Comparison of ENCODE assay signal across 7 mouse cellular contexts in genomic region chr7:27195681-27196611, GRCm38 (mm10). TPM values are rescaled to one million over a fixed set of nuclear protein-coding genes. Genes with fewer than 3 reads are reported as not detected.
DNase-seq lines count a peak whose midpoint lies in the region; ATAC-seq lines count a peak whose summit lies in the region.

TSS of gene BC024978 (plus strand) at chr7:27195781.
TSS of gene Snrpa (minus strand) at chr7:27196271.

- no peaks in the 10 kb centered on the region for H3K27me3 ChIP-seq in intestine, embryonic 15.5 days (replicated peaks)
- H3K27me3 ChIP-seq in midbrain, embryonic 10.5 days (ENCODE audit: low read depth, poor library complexity, severe bottlenecking) = no peaks in the 10 kb centered on the region

- peak within 1 kb of the TSS; percentile 80 for H3K4me2 ChIP-seq in intestine, embryonic 15.5 days (replicated peaks)

- H3K9ac ChIP-seq in intestine, embryonic 15.5 days = peak within 1 kb of the TSS; percentile 91

- peaks cover 25% of the 10 kb centered on the region for H3K36me3 ChIP-seq in intestine, embryonic 15.5 days
- peaks cover 56% of the 10 kb centered on the region for H3K36me3 ChIP-seq in midbrain, embryonic 10.5 days

- ATAC-seq in intestine, embryonic 15.5 days = peak; percentile 99

- peak; percentile 98 for DNase-seq in adrenal gland, adult 2 months
- DNase-seq in embryo, embryonic 11.5 days (ENCODE audit: low read depth, low spot score) = peak; percentile 97
- peak; percentile 88 to 94 for DNase-seq in gastrocnemius, postnatal 36 days
- peak; percentile 97 to 100 for DNase-seq in left cerebral cortex, postnatal 25 days (ENCODE audit: low spot score in 2 of 2)
- peak; percentile 96 for DNase-seq in midbrain, embryonic 10.5 days (ENCODE audit: low spot score)
- DNase-seq in right cerebral cortex, postnatal 4 days = peak; percentile 91

- H3K27ac ChIP-seq in intestine, embryonic 15.5 days = peak within 1 kb of the TSS; percentile 100
- peak within 1 kb of the TSS; percentile 94 for H3K27ac ChIP-seq in midbrain, embryonic 10.5 days (replicated peaks)

- intact Hi-C loops in gastrocnemius, postnatal 36 days (cut with DNase I) = no loop called here
- intact Hi-C loops in left cerebral cortex, postnatal 25 days (cut with DNase I) = loop anchor here (2.0 to 5.0 kb wide), 3 partner anchors 17 to 61 kb away; partner anchors contain the start of genes Itpkc, Numbl and Rab4b

- H3K9me3 ChIP-seq in intestine, embryonic 15.5 days = no peaks in the 10 kb centered on the region
- H3K9me3 ChIP-seq in midbrain, embryonic 10.5 days (replicated peaks) = no peaks in the 10 kb centered on the region

- under 1% methylated on average over 64 of the region's 64 CpGs for WGBS in intestine, embryonic 15.5 days
- WGBS in midbrain, embryonic 10.5 days = under 1% methylated on average over 64 of the region's 64 CpGs

- peak within 1 kb of the TSS; percentile 80 for H3K4me3 ChIP-seq in intestine, embryonic 15.5 days (replicated peaks)
- peak within 1 kb of the TSS; percentile 73 for H3K4me3 ChIP-seq in midbrain, embryonic 10.5 days

- peaks cover 13% of the 10 kb centered on the region for H3K4me1 ChIP-seq in intestine, embryonic 15.5 days (replicated peaks)
- peaks cover 25% of the 10 kb centered on the region for H3K4me1 ChIP-seq in midbrain, embryonic 10.5 days

RNA-seq across cellular contexts. Expression of gene BC024978, which starts in this region (rescaled TPM):
- 10 to 100 TPM; 21.6 to 24.9 TPM for total RNA-seq in adrenal gland, adult 2 months (2021)
- 24.9 and 25.2 TPM in 2 replicates for polyA plus RNA-seq in adrenal gland, adult 2 months (2012; rRNA removed)
- total RNA-seq in gastrocnemius, postnatal 36 days (2021) = 10 to 100 TPM; 11.6 to 18.1 TPM
- 3.0 and 3.2 TPM in 2 replicates for polyA plus RNA-seq in intestine, embryonic 15.5 days (2015; fragmentation: Nextera tagmentation; extraction: Ambion mirVana)
- 10 to 100 TPM; 21.0 to 25.2 TPM for total RNA-seq in left cerebral cortex, postnatal 25 days (2021)
- 3.5 and 4.2 TPM in 2 replicates for polyA plus RNA-seq in midbrain, embryonic 10.5 days (2016; fragmentation: Nextera tagmentation; extraction: Ambion mirVana)

RNA-seq across cellular contexts. Expression of gene Snrpa, which starts in this region (rescaled TPM):
- 10 to 100 TPM; 72.5 to 93.0 TPM for total RNA-seq in adrenal gland, adult 2 months (2021)
- polyA plus RNA-seq in adrenal gland, adult 2 months (2012; rRNA removed) = 223 and 231 TPM in 2 replicates
- total RNA-seq in gastrocnemius, postnatal 36 days (2021) = 10 to 100 TPM; 29.9 to 32.9 TPM
- polyA plus RNA-seq in intestine, embryonic 15.5 days (2015; fragmentation: Nextera tagmentation; extraction: Ambion mirVana) = 223 and 249 TPM in 2 replicates
- total RNA-seq in left cerebral cortex, postnatal 25 days (2021) = 10 to 100 TPM; 81.9 to 85.2 TPM
- polyA plus RNA-seq in midbrain, embryonic 10.5 days (2016; fragmentation: Nextera tagmentation; extraction: Ambion mirVana) = 399 and 409 TPM in 2 replicates

Comparison
In these comparisons a context has a peak if more than half of its experiments do, and no peak if none do; other contexts are left out.
1. Peak in every context shown above with its lines: DNase-seq, ATAC-seq, H3K4me3 ChIP-seq and H3K27ac ChIP-seq.